ENCODE assay signal across 8 mouse cellular contexts in genomic region chr1:128417533-128417888, GRCm38 (mm10). TPM values are rescaled to one million over a fixed set of nuclear protein-coding genes. Genes with fewer than 3 reads are reported as not detected.
A peak's percentile ranks its signal among the peaks of the same experiment; 100 is the strongest.
DNase-seq lines count a peak whose midpoint lies in the region; ATAC-seq and TF ChIP-seq lines count a peak whose summit lies in the region.

No protein-coding gene starts in this region.

- no peak for TF ChIP-seq RAD21 in MEL (IDR thresholded peaks at IDR 0.05; ENCODE audit: low read depth, low read length)

- 46% methylated on average over 5 of the region's 5 CpGs for WGBS in kidney, embryonic 15.5 days
- WGBS in embryonic facial prominence, embryonic 14.5 days, result 39% methylated on average over 5 of the region's 5 CpGs
- 46% methylated on average over 5 of the region's 5 CpGs for WGBS in intestine, embryonic 16.5 days
- 51% methylated on average over 5 of the region's 5 CpGs for WGBS in midbrain, embryonic 10.5 days

- no peak for TF ChIP-seq CTCF in MEL (IDR thresholded peaks at IDR 0.05 in 2 of 3, conservative IDR thresholded peaks at IDR 0.05 in 1 of 3; ENCODE audit: control insufficient read depth in 1 of 3, insufficient read depth in 1 of 3, low read depth in 2 of 3, low read length in 3 of 3, poor library complexity in 1 of 3, severe bottlenecking in 1 of 3)

- TF ChIP-seq POLR2A in MEL (IDR thresholded peaks at IDR 0.05; ENCODE audit: control insufficient read depth in 1 of 2, insufficient read depth in 1 of 2, low read depth in 1 of 2, low read length in 2 of 2, poor library complexity in 1 of 2), result no peak

- H3K9ac ChIP-seq in kidney, embryonic 15.5 days, result no peak overlapping the region
- peak overlapping the region; percentile 44 for H3K9ac ChIP-seq in MEL (ENCODE audit: control insufficient read depth, low read depth, low read length, poor library complexity, severe bottlenecking)
- no peak overlapping the region for H3K9ac ChIP-seq in embryonic facial prominence, embryonic 14.5 days (ENCODE audit: low read depth, low read length)
- H3K9ac ChIP-seq in intestine, embryonic 16.5 days (ENCODE audit: low read depth, low read length), result no peak overlapping the region

- ATAC-seq in kidney, embryonic 15.5 days (replicated peaks; ENCODE audit: low FRiP score), result no peak
- peak; percentile 19 for ATAC-seq in embryonic facial prominence, embryonic 14.5 days (ENCODE audit: low read depth)
- ATAC-seq in intestine, embryonic 16.5 days, result peak; percentile 6

- no peak for TF ChIP-seq EP300 in MEL (IDR thresholded peaks at IDR 0.05; ENCODE audit: low read depth in 1 of 2, low read length in 2 of 2)

- peak overlapping the region; percentile 70 for H3K4me2 ChIP-seq in kidney, embryonic 15.5 days
- H3K4me2 ChIP-seq in embryonic facial prominence, embryonic 14.5 days (ENCODE audit: low read depth, low read length), result peak overlapping the region; percentile 76
- H3K4me2 ChIP-seq in intestine, embryonic 16.5 days (ENCODE audit: low read depth, low read length), result peak overlapping the region; percentile 69

- H3K4me3 ChIP-seq in kidney, embryonic 15.5 days (replicated peaks), result peak overlapping the region; percentile 92
- peak overlapping the region; percentile 23 to 46 for H3K4me3 ChIP-seq in MEL (ENCODE audit: control insufficient read depth in 1 of 2, insufficient read depth in 1 of 2, low read depth in 2 of 2, low read length in 2 of 2)
- H3K4me3 ChIP-seq in embryonic facial prominence, embryonic 14.5 days (ENCODE audit: low read depth, low read length), result peak overlapping the region; percentile 95
- peak overlapping the region; percentile 94 for H3K4me3 ChIP-seq in intestine, embryonic 16.5 days (ENCODE audit: low read length)
- H3K4me3 ChIP-seq in midbrain, embryonic 10.5 days, result peak overlapping the region; percentile 94

- no peaks in the 10 kb centered on the region for H3K9me3 ChIP-seq in kidney, embryonic 15.5 days (replicated peaks)
- no peaks in the 10 kb centered on the region for H3K9me3 ChIP-seq in MEL (replicated peaks; ENCODE audit: insufficient read depth, low read length)
- H3K9me3 ChIP-seq in embryonic facial prominence, embryonic 14.5 days (ENCODE audit: control insufficient read depth, low read length), result no peaks in the 10 kb centered on the region
- no peaks in the 10 kb centered on the region for H3K9me3 ChIP-seq in intestine, embryonic 16.5 days (ENCODE audit: control insufficient read depth, low read length)
- H3K9me3 ChIP-seq in midbrain, embryonic 10.5 days (replicated peaks), result no peaks in the 10 kb centered on the region

- DNase-seq in kidney, postnatal 36 days, result no peak
- DNase-seq in MEL (ENCODE audit: low read depth, low spot score), result no peak
- DNase-seq in embryonic facial prominence, embryonic 14.5 days (ENCODE audit: low spot score), result no peak
- DNase-seq in midbrain, embryonic 10.5 days (ENCODE audit: low spot score), result peak; percentile 27
- no peak for DNase-seq in urinary bladder, postnatal 25 days (ENCODE audit: low spot score)
- DNase-seq in gastrocnemius, postnatal 10 days, result no peak

- H3K27ac ChIP-seq in kidney, embryonic 15.5 days, result peak overlapping the region; percentile 96
- no peak overlapping the region for H3K27ac ChIP-seq in MEL (ENCODE audit: control insufficient read depth, low read depth, low read length)
- no peak overlapping the region for H3K27ac ChIP-seq in embryonic facial prominence, embryonic 14.5 days (replicated peaks; ENCODE audit: low read depth, low read length)
- 0 out of 2 replicates have a peak overlapping the region, but pooled peaks have one; percentile 30 for H3K27ac ChIP-seq in intestine, embryonic 16.5 days (ENCODE audit: low read length)
- H3K27ac ChIP-seq in midbrain, embryonic 10.5 days (replicated peaks), result peak overlapping the region; percentile 99

- no peaks in the 10 kb centered on the region for H3K27me3 ChIP-seq in kidney, embryonic 15.5 days
- no peaks in the 10 kb centered on the region for H3K27me3 ChIP-seq in MEL (ENCODE audit: control insufficient read depth in 1 of 2, insufficient read depth in 2 of 2, low read length in 2 of 2)
- H3K27me3 ChIP-seq in embryonic facial prominence, embryonic 14.5 days (replicated peaks; ENCODE audit: control insufficient read depth, insufficient read depth, low read length), result no peaks in the 10 kb centered on the region
- H3K27me3 ChIP-seq in intestine, embryonic 16.5 days (replicated peaks; ENCODE audit: control insufficient read depth, insufficient read depth, low read length), result no peaks in the 10 kb centered on the region
- no peaks in the 10 kb centered on the region for H3K27me3 ChIP-seq in midbrain, embryonic 10.5 days (ENCODE audit: low read depth, poor library complexity, severe bottlenecking)

- H3K36me3 ChIP-seq in kidney, embryonic 15.5 days, result peaks cover 16% of the 10 kb centered on the region; the same call in 1 of the 2 replicates
- peaks cover 5 to 20% of the 10 kb centered on the region in 2 experiments; a peak in 3 of 4 replicates for H3K36me3 ChIP-seq in MEL (ENCODE audit: control insufficient read depth in 1 of 2, insufficient read depth in 2 of 2, low read length in 2 of 2)
- peaks cover 19% of the 10 kb centered on the region for H3K36me3 ChIP-seq in embryonic facial prominence, embryonic 14.5 days (ENCODE audit: control insufficient read depth, insufficient read depth, low read length)
- no peaks in the 10 kb centered on the region for H3K36me3 ChIP-seq in intestine, embryonic 16.5 days (ENCODE audit: control insufficient read depth, insufficient read depth, low read length)
- peaks cover 24% of the 10 kb centered on the region for H3K36me3 ChIP-seq in midbrain, embryonic 10.5 days

- peaks cover 7% of the 10 kb centered on the region; the same call in 1 of the 2 replicates for H3K4me1 ChIP-seq in kidney, embryonic 15.5 days
- peaks cover 2 to 8% of the 10 kb centered on the region in 2 experiments; a peak in 3 of 4 replicates for H3K4me1 ChIP-seq in MEL (ENCODE audit: control insufficient read depth in 1 of 2, insufficient read depth in 2 of 2, low read length in 2 of 2)
- no peaks in the 10 kb centered on the region for H3K4me1 ChIP-seq in embryonic facial prominence, embryonic 14.5 days (ENCODE audit: control insufficient read depth, insufficient read depth, low read length)
- H3K4me1 ChIP-seq in intestine, embryonic 16.5 days (ENCODE audit: control insufficient read depth, insufficient read depth, low read length), result no peaks in the 10 kb centered on the region
- peaks cover 21% of the 10 kb centered on the region for H3K4me1 ChIP-seq in midbrain, embryonic 10.5 days

- H3K79me2 ChIP-seq in MEL (ENCODE audit: control insufficient read depth, insufficient read depth, low read length, poor library complexity), result peaks cover 14% of the 10 kb centered on the region

TF ChIP-seq in MEL, 35 proteins besides CTCF, POLR2A, EP300 and RAD21:
- TF ChIP-seq GATA1 (IDR thresholded peaks at IDR 0.05; ENCODE audit: low read depth, low read length), result no peak
- no peak for TF ChIP-seq BHLHE40 (IDR thresholded peaks at IDR 0.05; ENCODE audit: borderline replicate concordance, low read depth, low read length)
- TF ChIP-seq MXI1 (IDR thresholded peaks at IDR 0.05; ENCODE audit: low read depth, low read length), result no peak
- no peak for TF ChIP-seq KAT2A (conservative IDR thresholded peaks at IDR 0.05; ENCODE audit: low read depth, low read length)
- no peak for TF ChIP-seq ETS1 (IDR thresholded peaks at IDR 0.05; ENCODE audit: low read depth, low read length)
- no peak for TF ChIP-seq JUND (IDR thresholded peaks at IDR 0.05; ENCODE audit: low read depth, low read length)
- no peak for TF ChIP-seq ZNF384 (IDR thresholded peaks at IDR 0.05; ENCODE audit: low read depth, low read length)

RNA-seq across cellular contexts. Expression of gene Dars, which starts 0.3 kb away (rescaled TPM):
- polyA plus RNA-seq in kidney, embryonic 15.5 days (2015; fragmentation: Nextera tagmentation; extraction: Ambion mirVana), result 169 and 178 TPM in 2 replicates
- 95.2 and 104 TPM in 2 replicates for total RNA-seq in MEL (2012; rRNA removed)
- 100 to 1,000 TPM in 1 of 2 experiments, not detected in 1; 104 TPM for polyA plus RNA-seq in MEL (2012; ENCODE audit: insufficient read depth in 1 of 2, insufficient read length in 2 of 2, low read depth in 1 of 2, low replicate concordance in 2 of 2, missing spikeins in 1 of 2)
- 97.8 and 104 TPM in 2 replicates for polyA plus RNA-seq in embryonic facial prominence, embryonic 14.5 days (2014; fragmentation: Nextera tagmentation; extraction: Ambion mirVana)
- polyA plus RNA-seq in intestine, embryonic 16.5 days (2015; fragmentation: Nextera tagmentation; extraction: Ambion mirVana), result 178 TPM in 2 replicates
- polyA plus RNA-seq in midbrain, embryonic 10.5 days (2016; fragmentation: Nextera tagmentation; extraction: Ambion mirVana), result 190 and 216 TPM in 2 replicates
- total RNA-seq in gastrocnemius, postnatal 10 days (2021), result 10 to 100 TPM; 74.8 to 75.2 TPM

RNA-seq across cellular contexts. Expression of gene Mcm6, which starts 58.0 kb away (rescaled TPM):
- polyA plus RNA-seq in kidney, embryonic 15.5 days (2015; fragmentation: Nextera tagmentation; extraction: Ambion mirVana), result 253 and 265 TPM in 2 replicates
- total RNA-seq in MEL (2012; rRNA removed), result 202 and 218 TPM in 2 replicates
- 100 to 1,000 TPM; 234 to 850 TPM for polyA plus RNA-seq in MEL (2012; ENCODE audit: insufficient read depth in 1 of 2, insufficient read length in 2 of 2, low read depth in 1 of 2, low replicate concordance in 2 of 2, missing spikeins in 1 of 2)
- 185 and 216 TPM in 2 replicates for polyA plus RNA-seq in embryonic facial prominence, embryonic 14.5 days (2014; fragmentation: Nextera tagmentation; extraction: Ambion mirVana)
- 205 and 225 TPM in 2 replicates for polyA plus RNA-seq in intestine, embryonic 16.5 days (2015; fragmentation: Nextera tagmentation; extraction: Ambion mirVana)
- polyA plus RNA-seq in midbrain, embryonic 10.5 days (2016; fragmentation: Nextera tagmentation; extraction: Ambion mirVana), result 330 and 373 TPM in 2 replicates
- 10 to 100 TPM; 15.3 to 22.4 TPM for total RNA-seq in gastrocnemius, postnatal 10 days (2021)

Comparison
In these comparisons a context has a peak if more than half of its experiments do, and no peak if none do; other contexts are left out.
1. H3K27ac ChIP-seq: peak in kidney, embryonic 15.5 days (single experiment), intestine, embryonic 16.5 days (single experiment) and midbrain, embryonic 10.5 days (single experiment); none in MEL (single experiment) and embryonic facial prominence, embryonic 14.5 days (single experiment).
2. H3K4me3 ChIP-seq: peak in every context shown above with its lines; median percentile 95 in embryonic facial prominence, embryonic 14.5 days; 94 in intestine, embryonic 16.5 days; 94 in midbrain, embryonic 10.5 days; 92 in kidney, embryonic 15.5 days; 34 in MEL.
3. Peak in every context shown above with its lines, with median percentiles within 50 percentile points of each other: H3K4me2 ChIP-seq.